Mouse (Mus musculus): ENCODE results near the gene Pi16. TPM values are rescaled to one million over a fixed set of nuclear protein-coding genes. Genes with fewer than 3 reads are reported as not detected.

Gene Pi16
- total and polyA plus RNA-seq, 2 experiments from 2014 or later, result 2.0 to 5.7 TPM

DNA sequence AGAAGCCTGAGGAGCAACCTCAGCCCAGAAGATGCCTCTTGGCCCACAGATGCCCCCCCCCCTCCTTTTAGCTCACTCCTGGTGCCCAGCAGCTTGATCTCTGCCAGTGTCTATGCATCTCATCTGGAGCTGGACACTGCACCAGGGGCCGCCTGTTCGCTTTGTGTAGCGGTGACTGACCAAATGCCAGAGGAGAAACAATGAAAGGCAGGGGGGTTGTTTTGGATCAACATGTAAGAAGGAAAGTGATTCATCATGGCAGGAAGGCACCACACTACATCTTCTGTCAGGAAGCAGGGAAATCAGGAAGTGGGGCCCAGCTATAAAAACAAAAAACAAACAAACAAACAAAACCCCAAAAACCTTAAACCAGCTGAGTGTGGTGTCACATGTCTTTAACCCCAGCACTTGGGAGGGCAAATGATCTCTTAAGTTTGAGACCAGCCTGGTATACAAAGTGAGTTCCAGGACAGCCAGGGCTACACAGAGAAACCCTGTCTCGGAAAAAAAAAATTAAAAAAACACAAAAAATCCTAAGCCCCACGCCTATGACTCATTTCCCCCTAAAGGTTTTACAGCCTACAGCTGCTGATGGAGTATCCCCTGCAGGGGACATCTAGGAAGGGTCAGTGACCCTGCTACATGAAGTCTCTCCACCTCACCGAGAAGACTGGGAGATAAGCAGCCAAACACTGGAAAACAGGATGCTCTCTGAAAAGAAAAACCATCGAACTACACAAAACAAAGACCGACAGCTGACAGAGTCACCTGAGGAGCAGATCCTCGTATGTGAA is 1.6 kb upstream of the Pi16 start:
- 39% methylated on average over 9 of the region's 9 CpGs for WGBS
- DNase-seq, result no peak

DNA sequence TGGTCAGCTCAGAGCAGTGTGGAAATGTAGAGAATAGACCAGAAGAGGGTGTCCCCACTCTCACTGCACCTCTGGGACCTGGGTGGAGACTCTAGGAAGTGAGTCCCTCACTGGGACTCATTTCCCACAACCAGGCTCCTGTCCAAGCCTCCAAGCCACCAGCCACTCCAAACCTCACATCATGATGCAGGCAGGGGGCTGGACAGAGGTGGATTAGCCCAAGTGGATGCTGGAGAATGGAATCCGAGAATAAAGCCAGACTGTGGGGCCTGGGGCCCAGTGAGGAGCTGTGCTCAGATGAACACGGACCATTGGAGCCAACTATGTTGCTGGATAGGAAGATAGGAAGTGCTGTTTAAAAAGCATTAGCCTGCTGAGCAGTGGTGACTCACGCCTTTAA is 589 bp upstream of the Pi16 start:
- Histone ChIP-seq H3K9ac (no peak overlapping the region), H3K4me3 (ENCODE audit: low read depth, low read length) (no peak overlapping the region), H3K4me2 (ENCODE audit: low read depth) (no peak overlapping the region), H3K4me1 (ENCODE audit: insufficient read depth) (no peaks in the 10 kb centered on the region), H3K9me3 (ENCODE audit: low read length) (no peaks in the 10 kb centered on the region), H3K36me3 (ENCODE audit: insufficient read depth) (no peaks in the 10 kb centered on the region), H3K27ac (ENCODE audit: low read depth, low read length) (no peak overlapping the region), H3K27me3 (ENCODE audit: insufficient read depth, low read length) (no peaks in the 10 kb centered on the region)
- DNase-seq, result no peak
- no peak for ATAC-seq
- TF ChIP-seq CTCF (IDR thresholded peaks at IDR 0.05; ENCODE audit: low read depth), result no peak
- 61% methylated on average over 3 of the region's 3 CpGs for WGBS

More for the DNA sequence above, 1.6 kb upstream of the Pi16 start:
- Histone ChIP-seq H3K27ac (ENCODE audit: low read depth, low read length) (no peak overlapping the region), H3K27me3 (ENCODE audit: insufficient read depth, low read length) (no peaks in the 10 kb centered on the region), H3K4me2 (ENCODE audit: low read depth) (no peak overlapping the region), H3K4me1 (ENCODE audit: insufficient read depth) (no peaks in the 10 kb centered on the region), H3K9ac (no peak overlapping the region), H3K4me3 (ENCODE audit: low read depth, low read length) (no peak overlapping the region), H3K36me3 (ENCODE audit: insufficient read depth) (no peaks in the 10 kb centered on the region), H3K9me3 (ENCODE audit: low read length) (no peaks in the 10 kb centered on the region)
- TF ChIP-seq CTCF (IDR thresholded peaks at IDR 0.05; ENCODE audit: low read depth), result no peak
- no peak for ATAC-seq

DNA sequence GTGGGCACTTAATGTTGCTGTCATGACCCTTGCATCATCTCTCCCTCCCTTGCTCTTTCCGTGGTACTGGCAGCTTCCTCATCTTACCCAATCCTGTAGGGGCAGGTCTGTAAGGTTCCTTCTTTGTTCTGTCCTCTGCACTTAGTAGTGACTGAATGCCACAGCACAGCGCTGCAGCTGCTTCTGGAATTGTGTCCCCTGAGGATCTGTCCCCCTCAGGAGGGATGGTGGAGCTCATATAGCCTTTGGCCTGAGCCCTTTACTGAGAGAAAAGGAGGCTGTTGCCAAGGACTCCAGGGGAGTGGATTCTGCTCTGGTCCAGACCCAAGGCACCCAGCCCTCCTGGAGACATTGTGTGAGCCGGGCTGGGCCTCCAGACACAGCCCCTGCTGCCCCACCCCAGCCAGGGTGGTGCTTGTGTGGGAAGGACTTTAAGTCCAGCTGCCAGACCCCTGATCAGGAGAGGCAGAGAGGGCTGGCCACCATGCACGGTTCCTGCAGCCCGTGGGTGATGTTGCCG is 1.3 kb downstream of the Pi16 start:
- H3K36me3 ChIP-seq (ENCODE audit: insufficient read depth), result no peaks in the 10 kb centered on the region
- no peak for ATAC-seq

DNA sequence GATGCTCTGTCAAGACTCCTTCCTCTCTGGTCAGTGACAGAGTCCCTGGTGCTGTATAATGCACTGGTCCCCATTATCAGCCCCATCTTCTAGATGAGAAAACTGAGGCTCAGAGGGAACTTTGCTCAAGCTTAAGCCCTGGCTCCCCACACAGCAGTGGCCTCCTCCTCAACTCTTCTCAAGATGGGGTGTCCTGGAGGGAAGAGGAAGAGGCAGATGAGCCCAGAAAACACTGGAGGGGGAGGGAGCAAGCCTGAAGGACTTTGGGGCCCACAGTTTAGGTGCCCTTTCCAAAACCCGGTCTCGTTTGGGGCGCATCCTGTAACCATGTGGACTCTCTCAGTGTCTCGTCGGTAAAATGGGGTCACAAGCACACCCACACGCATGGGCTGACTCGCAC is 2.0 kb downstream of the Pi16 start:
- Histone ChIP-seq H3K27ac (ENCODE audit: low read depth, low read length) (no peak overlapping the region), H3K4me3 (ENCODE audit: low read depth, low read length) (no peak overlapping the region), H3K36me3 (ENCODE audit: insufficient read depth) (no peaks in the 10 kb centered on the region), H3K9ac (no peak overlapping the region), H3K9me3 (ENCODE audit: low read length) (no peaks in the 10 kb centered on the region), H3K4me2 (ENCODE audit: low read depth) (no peak overlapping the region), H3K27me3 (ENCODE audit: insufficient read depth, low read length) (no peaks in the 10 kb centered on the region), H3K4me1 (ENCODE audit: insufficient read depth) (no peaks in the 10 kb centered on the region)
- 93% methylated on average over 7 of the region's 7 CpGs for WGBS
- DNase-seq (no peak), ATAC-seq (no peak)
- no peak for TF ChIP-seq CTCF (IDR thresholded peaks at IDR 0.05; ENCODE audit: low read depth)

More for the DNA sequence above, 1.3 kb downstream of the Pi16 start:
- Histone ChIP-seq H3K27ac (ENCODE audit: low read depth, low read length) (no peak overlapping the region), H3K4me2 (ENCODE audit: low read depth) (no peak overlapping the region), H3K4me1 (ENCODE audit: insufficient read depth) (no peaks in the 10 kb centered on the region), H3K4me3 (ENCODE audit: low read depth, low read length) (no peak overlapping the region), H3K9me3 (ENCODE audit: low read length) (no peaks in the 10 kb centered on the region), H3K27me3 (ENCODE audit: insufficient read depth, low read length) (no peaks in the 10 kb centered on the region), H3K9ac (no peak overlapping the region)
- DNase-seq, result no peak
- TF ChIP-seq CTCF (IDR thresholded peaks at IDR 0.05; ENCODE audit: low read depth), result no peak
- 61% methylated on average over 6 of the region's 6 CpGs for WGBS

DNA sequence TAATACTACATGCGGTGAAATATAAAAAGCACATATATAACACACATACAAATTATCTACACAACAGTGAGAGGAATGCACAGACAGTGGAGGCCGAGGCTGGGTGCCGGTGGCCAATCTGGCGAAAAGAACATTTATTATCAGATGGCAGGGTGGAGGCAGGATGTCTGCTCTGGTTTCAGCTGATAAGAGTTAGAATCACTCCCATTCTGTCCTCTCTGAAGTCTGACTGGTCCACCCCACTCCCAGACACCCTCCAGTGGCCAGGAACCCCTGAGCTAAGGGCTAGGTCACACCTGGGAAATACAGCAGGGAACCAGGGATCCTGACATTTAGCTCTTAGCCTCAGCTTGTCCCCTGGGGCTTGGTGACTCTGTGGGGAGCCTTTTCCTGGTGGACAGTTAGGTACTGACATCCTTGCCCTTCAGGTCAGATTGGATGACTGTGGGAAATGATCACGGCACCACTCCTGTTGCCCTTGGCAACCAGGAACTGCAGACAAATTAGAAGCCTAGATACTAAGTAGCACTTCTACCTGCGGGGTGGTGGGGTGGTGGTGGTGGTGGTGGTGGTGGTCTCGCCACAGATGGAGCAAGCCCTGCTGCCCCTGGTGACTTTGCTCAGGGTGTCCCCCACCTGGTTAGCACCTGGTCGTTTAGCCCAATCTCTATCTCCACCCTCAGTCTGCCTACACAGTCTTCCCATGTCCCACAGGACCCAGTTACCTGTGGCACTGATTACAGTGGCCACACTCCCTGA is 2.6 kb downstream of the Pi16 start:
- TF ChIP-seq CTCF (IDR thresholded peaks at IDR 0.05; ENCODE audit: low read depth), result no peak
- Histone ChIP-seq H3K9ac (no peak overlapping the region), H3K27me3 (ENCODE audit: insufficient read depth, low read length) (no peaks in the 10 kb centered on the region), H3K27ac (ENCODE audit: low read depth, low read length) (no peak overlapping the region), H3K4me1 (ENCODE audit: insufficient read depth) (no peaks in the 10 kb centered on the region), H3K4me3 (ENCODE audit: low read depth, low read length) (no peak overlapping the region), H3K4me2 (ENCODE audit: low read depth) (no peak overlapping the region), H3K9me3 (ENCODE audit: low read length) (no peaks in the 10 kb centered on the region), H3K36me3 (ENCODE audit: insufficient read depth) (no peaks in the 10 kb centered on the region)
- DNase-seq (no peak), ATAC-seq (no peak)
- WGBS, result 74% methylated on average over 8 of the region's 8 CpGs

DNA sequence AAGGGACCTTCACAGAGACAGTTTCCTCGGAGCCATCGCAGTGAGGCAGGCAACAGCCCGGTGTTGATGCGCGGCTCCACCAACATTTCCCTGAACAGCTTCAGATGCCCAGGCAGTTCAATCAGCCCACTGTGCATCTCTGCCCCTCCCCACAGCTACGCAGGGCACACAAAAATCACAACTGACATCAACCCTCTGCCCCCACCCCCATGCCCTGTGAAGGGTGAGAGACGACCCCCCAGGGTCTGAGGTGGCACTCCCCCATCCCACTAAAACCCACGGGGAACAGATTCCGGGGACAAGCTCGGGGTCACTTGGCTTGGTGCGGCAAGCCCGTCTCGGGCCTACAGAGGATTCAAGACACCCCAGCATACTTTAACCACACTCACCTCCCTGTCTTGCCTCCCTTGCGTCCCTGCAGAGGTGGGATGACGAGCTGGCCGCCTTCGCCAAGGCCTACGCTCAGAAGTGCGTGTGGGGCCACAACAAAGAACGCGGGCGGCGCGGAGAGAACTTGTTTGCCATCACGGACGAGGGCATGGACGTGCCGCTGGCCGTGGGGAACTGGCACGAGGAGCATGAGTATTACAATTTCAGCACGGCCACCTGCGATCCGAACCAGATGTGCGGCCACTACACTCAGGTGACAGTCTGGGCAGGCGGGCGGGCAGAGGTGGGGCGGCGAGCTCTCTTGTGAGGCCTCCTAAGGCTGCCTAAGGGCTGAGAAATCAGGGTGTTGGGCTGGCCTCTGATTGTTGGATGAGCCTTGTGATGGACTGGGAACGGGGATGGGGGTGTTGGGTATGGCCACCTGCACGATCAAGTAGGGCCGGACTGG is 4.5 kb downstream of the Pi16 start:
- ATAC-seq (no peak), DNase-seq (no peak)
- peaks cover 7% of the 10 kb centered on the region for H3K4me1 ChIP-seq (ENCODE audit: insufficient read depth)
- 28% methylated on average over 41 of the region's 41 CpGs for WGBS
- no peaks in the 10 kb centered on the region for H3K27me3 ChIP-seq (ENCODE audit: insufficient read depth, low read length)
- no peak overlapping the region for H3K4me2 ChIP-seq (ENCODE audit: low read depth)
- no peak overlapping the region for H3K4me3 ChIP-seq (ENCODE audit: low read depth, low read length)
- no peak overlapping the region for H3K27ac ChIP-seq (ENCODE audit: low read depth, low read length)
- no peak for TF ChIP-seq CTCF (IDR thresholded peaks at IDR 0.05; ENCODE audit: low read depth)
- H3K9me3 ChIP-seq (ENCODE audit: low read length), result no peaks in the 10 kb centered on the region
- no peak overlapping the region for H3K9ac ChIP-seq
- H3K36me3 ChIP-seq (ENCODE audit: insufficient read depth), result no peaks in the 10 kb centered on the region
